Mouse (Mus musculus): ENCODE results near the gene Aplp1.

- TF ChIP-seq GATA1 (IDR thresholded peaks at IDR 0.05; ENCODE audit: borderline replicate concordance, low read length): no peak
- no peak for TF ChIP-seq FLI1 (IDR thresholded peaks at IDR 0.05; ENCODE audit: low read length)
These were observed 10.2 kb downstream of the Aplp1 start for GRCm38 (mm10) chr7:30435156-30435555.

Data from megakaryocyte, embryonic 14.5 days (primary cell).